Mouse (Mus musculus): ENCODE data around the gene Sgcd.

DNA sequence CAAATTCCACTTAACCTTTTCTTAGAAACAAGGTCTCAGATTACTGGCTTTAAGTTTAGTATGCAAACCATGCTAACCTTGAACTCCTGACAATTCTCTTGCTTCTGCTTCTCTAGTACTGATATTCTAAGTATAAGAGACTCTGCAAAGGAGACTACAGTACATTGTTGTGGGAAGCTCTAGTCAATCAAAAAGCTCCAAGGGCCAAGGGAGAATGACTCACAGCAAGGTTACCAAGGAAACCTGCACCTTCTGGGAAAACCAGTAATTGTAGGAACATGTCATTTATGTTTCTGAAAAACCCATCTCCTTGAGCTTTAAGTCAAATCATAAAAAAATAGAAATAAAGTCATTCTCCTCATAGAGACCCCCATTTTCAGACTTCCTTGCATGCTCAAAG, 178.5 kb downstream of the Sgcd start:
- no peak for TF ChIP-seq CTCF (IDR thresholded peaks at IDR 0.05; ENCODE audit: insufficient read depth, low read depth, low read length)
- TF ChIP-seq POLR2A (IDR thresholded peaks at IDR 0.05; ENCODE audit: insufficient read depth, low read depth, low read length), result no peak

All from olfactory bulb, adult 2 months (tissue).